Mouse (Mus musculus) cortical plate, adult 2 months (tissue): ENCODE results near the gene Cd164.

ENCODE experiments used
- CTCF ChIP-seq: fragments of 200-500 bp; IDR thresholded peaks from 2 replicates; pipeline ENCODE4 v1.5.1; 2011; ENCODE audit warnings: mild to moderate bottlenecking, control low read depth, low read length; ENCODE audit not compliant: insufficient read depth; ENCODE audit errors: extremely low read depth
- POLR2A ChIP-seq: fragments of 200-500 bp; IDR thresholded peaks from 2 replicates; pipeline ENCODE4 v1.6.1; 2011; ENCODE audit warnings: mild to moderate bottlenecking, low read length, control low read depth; ENCODE audit not compliant: insufficient read depth; ENCODE audit errors: extremely low read depth

DNA sequence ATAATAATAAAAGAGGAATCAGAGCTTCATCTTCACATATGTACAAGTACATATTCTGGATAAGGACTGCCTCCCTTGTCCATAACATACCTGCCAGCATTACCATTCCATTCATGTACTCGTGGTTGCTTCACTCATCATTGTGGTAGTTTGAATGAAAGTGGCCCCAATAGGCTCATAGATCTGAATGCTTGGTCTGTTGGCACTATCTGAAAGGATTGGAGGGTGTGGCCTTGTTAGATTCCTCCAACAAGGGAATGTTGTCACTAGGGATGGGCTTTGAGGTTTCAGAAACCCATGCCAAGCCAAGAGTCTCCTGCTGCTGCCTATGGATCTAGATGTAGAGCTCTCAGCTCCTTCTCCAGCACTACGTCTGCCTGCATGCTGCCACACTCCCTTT is 16.8 kb downstream of the Cd164 start:
- TF ChIP-seq POLR2A (no peak), CTCF (no peak)
